Mouse (Mus musculus): Measurements from ENCODE around the gene Gm21394.
"Not testable (repeated sequence)": the region's sequence is repeated elsewhere in the genome, so short reads cannot be mapped to it uniquely, and the experiment has no call there.

Gm21394 gene

DNA sequence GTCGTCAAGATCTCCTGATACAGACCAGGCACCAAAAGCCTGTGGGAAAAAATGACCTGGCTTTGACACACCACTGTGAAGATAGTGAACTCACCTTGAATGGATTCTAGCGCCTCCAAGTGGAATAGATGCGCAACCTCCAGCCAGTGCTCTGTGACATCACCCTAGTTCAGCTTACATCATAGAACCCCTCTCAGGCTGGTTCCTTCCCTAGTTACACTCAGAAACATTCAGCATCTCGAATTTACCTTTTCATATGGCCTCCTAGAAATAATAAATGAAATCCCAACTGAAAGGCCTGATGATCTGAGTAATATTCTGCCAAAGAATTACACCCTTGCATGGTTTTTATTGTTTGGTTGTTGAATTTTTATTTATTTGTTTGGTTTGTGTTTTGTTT is at the start of gene Gm21394:
Gm21394 (minus strand) TSS at position 101 of the 400 bp plus-strand sequence.
- DNase-seq (ENCODE audit: low spot score) = not testable (repeated sequence)
